Mouse (Mus musculus): ENCODE measurements around the gene Arid3c.
A peak's percentile ranks its signal among the peaks of the same experiment; 100 is the strongest.

Arid3c gene

DNA sequence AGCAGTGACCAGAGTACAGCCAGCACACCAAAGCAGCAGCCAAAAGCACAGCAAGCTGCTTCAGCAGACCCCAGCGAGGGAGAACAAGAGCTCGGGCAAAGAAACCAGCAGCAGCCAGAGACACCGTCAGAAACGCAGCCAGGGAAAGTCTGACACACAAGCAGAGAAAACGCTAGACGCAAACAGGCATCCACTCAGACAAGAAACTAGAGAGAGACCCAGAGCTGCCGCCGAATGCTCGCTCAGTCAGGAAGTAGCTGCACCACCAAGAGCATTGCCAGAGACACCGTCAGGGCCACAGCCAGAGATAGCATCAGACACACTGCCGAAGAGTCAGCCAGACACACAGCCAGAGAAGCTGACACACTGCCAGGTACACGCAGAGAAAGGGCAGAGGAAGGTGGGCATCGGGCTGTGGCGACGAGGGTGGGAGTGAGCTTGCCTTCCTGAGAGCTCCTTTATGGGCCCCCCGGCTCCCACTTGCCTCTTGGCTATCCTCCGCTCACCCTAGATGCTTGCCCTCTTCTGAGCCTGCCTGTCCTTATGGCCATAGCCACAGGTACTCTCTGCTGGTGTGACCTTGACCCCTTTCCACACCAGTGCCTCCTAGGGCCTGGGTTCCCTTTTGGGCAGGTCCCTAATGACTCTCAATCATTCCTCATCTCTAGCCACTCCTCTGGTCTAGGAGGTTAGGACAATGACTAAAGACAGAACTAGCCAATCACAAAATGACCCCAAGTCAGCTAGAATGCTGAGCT is 54.5 kb downstream of the Arid3c start:
- peak in 1 of 2 experiments; percentile 67 for DNase-seq

Data from kidney, postnatal 36 days (tissue).